Mouse (Mus musculus): Measurements from ENCODE around the gene Lrfn4. TPM values are rescaled to one million over a fixed set of nuclear protein-coding genes. Genes with fewer than 3 reads are reported as not detected.

Lrfn4 gene
- polyA plus RNA-seq, 1 experiment from 2014 or later: 0.28 TPM

DNA sequence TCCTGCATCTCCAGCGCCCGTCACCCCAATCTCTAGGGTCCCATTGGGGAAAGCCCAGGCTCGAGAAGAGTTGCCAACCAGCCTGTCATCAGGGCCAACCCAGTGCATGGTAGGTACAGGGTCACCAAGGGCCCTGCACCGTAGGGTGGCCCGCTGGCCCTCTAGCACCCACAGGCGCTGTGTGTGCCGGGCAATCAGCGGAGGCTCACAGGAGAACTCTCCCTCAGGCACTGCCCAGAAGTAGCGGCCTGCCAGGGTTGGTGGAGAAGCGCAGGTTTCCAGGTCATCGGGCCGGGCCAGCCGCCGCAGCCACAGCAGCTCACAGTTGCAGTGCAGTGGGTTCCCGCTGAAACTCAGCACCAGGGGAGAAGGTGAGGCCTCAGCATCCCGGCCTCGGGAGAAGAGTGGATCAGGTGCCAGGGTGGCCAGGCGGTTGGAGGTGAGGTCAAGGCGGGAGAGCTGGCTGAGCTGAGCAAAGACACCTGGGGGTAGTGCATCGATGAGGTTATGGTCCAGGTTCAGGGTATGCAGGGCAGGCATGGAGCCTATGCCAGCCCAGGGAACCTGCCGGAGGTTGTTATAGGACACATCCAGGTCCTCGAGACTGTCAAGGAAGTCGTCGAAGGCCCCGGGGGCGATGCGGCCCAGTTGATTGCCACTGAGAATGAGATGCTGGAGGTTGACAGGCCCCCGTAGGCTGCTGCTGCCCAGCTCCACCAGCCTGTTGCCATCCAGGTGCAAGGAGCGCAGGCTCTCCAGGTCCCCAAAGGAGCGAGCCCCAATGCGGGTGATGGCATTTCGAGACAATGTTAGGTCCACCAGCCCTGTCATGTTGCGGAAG lies 1.8 kb downstream of the Lrfn4 start:
- Histone ChIP-seq H3K27ac (ENCODE audit: low read length) (no peak overlapping the region), H3K9ac (ENCODE audit: low read depth, low read length) (no peak overlapping the region), H3K36me3 (ENCODE audit: control insufficient read depth, insufficient read depth) (no peaks in the 10 kb centered on the region; the same call in 1 of the 2 replicates), H3K4me3 (ENCODE audit: low read depth, low read length) (no peak overlapping the region), H3K4me1 (ENCODE audit: control insufficient read depth, low read depth, low read length) (peaks cover 19% of the 10 kb centered on the region), H3K27me3 (ENCODE audit: control insufficient read depth, insufficient read depth, low read depth, low read length) (peaks cover 12% of the 10 kb centered on the region), H3K4me2 (ENCODE audit: low read depth, low read length) (no peak overlapping the region), H3K9me3 (replicated peaks; ENCODE audit: control insufficient read depth, low read length) (no peaks in the 10 kb centered on the region)
- ATAC-seq (ENCODE audit: low read depth): no peak
- 88% methylated on average over 33 of the region's 33 CpGs for WGBS (ENCODE audit: insufficient replicate concordance)

DNA sequence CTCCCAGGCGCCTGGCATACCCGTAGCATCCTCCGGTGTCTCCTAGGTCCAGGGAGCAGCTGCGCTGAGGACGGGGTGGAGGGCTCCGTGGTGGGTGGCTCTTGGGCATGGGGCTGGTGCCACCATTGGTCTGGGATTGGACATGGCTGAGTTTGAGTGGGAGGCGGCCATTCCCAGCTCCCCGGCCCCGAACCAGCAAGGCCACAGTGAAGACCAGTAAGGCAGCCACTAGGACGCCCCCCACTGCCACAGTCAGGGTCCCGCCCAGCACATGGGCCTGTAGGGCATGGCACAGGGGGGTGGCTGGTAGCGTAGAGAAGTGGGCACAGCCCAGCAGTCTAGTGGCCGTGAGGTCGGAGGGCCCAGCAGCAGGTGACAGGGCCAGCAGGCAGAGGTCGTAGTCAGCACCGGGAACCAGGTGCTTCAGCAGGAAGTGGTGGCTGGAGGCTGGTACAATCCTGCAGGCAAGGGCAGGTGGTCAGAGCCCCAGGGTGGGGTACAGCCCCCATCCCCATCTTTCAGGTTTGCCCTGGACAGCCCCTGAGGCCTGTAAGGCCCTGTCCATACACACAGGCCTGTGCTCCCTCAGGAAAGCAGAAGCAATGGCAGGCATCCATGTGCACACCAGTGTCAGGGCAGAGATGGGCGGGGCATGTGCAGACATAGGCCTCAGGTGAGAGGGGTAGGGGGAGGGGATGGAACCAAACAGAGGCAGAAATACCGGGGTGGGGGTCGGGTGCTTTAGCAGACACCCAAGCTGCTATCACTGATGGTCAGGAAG lies 3.1 kb downstream of the Lrfn4 start:
- H3K27ac ChIP-seq (ENCODE audit: low read length): no peak overlapping the region
- peaks cover 19% of the 10 kb centered on the region for H3K4me1 ChIP-seq (ENCODE audit: control insufficient read depth, low read depth, low read length)
- peaks cover 12% of the 10 kb centered on the region for H3K27me3 ChIP-seq (ENCODE audit: control insufficient read depth, insufficient read depth, low read depth, low read length)
- 81% methylated on average over 19 of the region's 19 CpGs for WGBS (ENCODE audit: insufficient replicate concordance)
- no peak for ATAC-seq (ENCODE audit: low read depth)
- H3K9ac ChIP-seq (ENCODE audit: low read depth, low read length): no peak overlapping the region
- no peak overlapping the region for H3K4me3 ChIP-seq (ENCODE audit: low read depth, low read length)
- H3K9me3 ChIP-seq (replicated peaks; ENCODE audit: control insufficient read depth, low read length): no peaks in the 10 kb centered on the region
- no peaks in the 10 kb centered on the region for H3K36me3 ChIP-seq (ENCODE audit: control insufficient read depth, insufficient read depth)
- H3K4me2 ChIP-seq (ENCODE audit: low read depth, low read length): no peak overlapping the region

DNA sequence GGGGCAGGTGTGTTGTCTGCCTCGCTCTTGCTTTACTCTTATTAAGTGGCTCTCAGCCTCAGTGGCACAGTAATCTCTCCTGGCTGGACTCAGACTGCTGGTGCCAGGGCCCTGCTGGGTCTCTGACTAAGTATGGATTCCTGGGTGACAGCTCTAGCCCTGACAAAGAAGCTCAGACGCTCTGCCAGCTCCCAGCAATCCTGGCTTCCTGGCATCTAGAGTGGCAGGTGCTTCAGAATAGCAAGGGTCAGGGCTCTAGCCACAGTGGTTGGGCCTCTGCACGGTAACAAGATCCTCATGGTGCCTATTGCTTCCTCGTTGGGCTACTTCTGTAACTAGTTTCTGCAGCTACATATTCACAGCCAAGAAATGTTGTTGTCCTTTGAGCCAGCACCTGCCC lies 5.4 kb downstream of the Lrfn4 start:
- Histone ChIP-seq H3K4me1 (ENCODE audit: control insufficient read depth, low read depth, low read length) (peaks cover 8% of the 10 kb centered on the region), H3K27me3 (ENCODE audit: control insufficient read depth, insufficient read depth, low read depth, low read length) (peaks cover 7% of the 10 kb centered on the region), H3K4me3 (ENCODE audit: low read depth, low read length) (no peak overlapping the region), H3K36me3 (ENCODE audit: control insufficient read depth, insufficient read depth) (no peaks in the 10 kb centered on the region), H3K9ac (ENCODE audit: low read depth, low read length) (no peak overlapping the region), H3K9me3 (replicated peaks; ENCODE audit: control insufficient read depth, low read length) (no peaks in the 10 kb centered on the region), H3K27ac (ENCODE audit: low read length) (no peak overlapping the region), H3K4me2 (ENCODE audit: low read depth, low read length) (no peak overlapping the region)
- ATAC-seq (ENCODE audit: low read depth): no peak
- 57% methylated on average over 4 of the region's 4 CpGs for WGBS (ENCODE audit: insufficient replicate concordance)

DNA sequence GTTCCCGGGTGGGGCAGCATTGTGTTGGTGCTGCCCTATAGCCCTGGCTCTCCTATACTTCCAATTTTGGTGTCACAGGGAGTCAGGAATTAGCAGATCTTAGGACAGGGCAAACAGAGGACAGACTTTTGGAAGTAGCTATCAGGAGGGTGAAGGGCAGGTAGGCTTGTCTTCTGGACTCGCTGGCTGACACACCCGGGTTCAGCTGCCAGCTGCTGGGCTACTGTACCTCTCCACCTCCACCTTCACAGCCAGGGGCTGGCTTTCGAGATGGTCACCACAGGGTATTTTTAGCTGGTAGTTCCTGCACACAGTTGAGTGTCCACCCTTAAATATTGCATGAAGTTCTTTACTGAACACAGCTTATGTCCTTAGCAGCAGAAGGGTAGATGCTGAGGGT lies 7.0 kb downstream of the Lrfn4 start:
- H3K9me3 ChIP-seq (replicated peaks; ENCODE audit: control insufficient read depth, low read length): no peaks in the 10 kb centered on the region
- H3K27ac ChIP-seq (ENCODE audit: low read length): no peak overlapping the region
- no peak for ATAC-seq (ENCODE audit: low read depth)
- peaks cover 13% of the 10 kb centered on the region for H3K4me1 ChIP-seq (ENCODE audit: control insufficient read depth, low read depth, low read length)
- no peaks in the 10 kb centered on the region for H3K27me3 ChIP-seq (ENCODE audit: control insufficient read depth, insufficient read depth, low read depth, low read length)
- H3K4me2 ChIP-seq (ENCODE audit: low read depth, low read length): no peak overlapping the region
- H3K36me3 ChIP-seq (ENCODE audit: control insufficient read depth, insufficient read depth): no peaks in the 10 kb centered on the region
- no peak overlapping the region for H3K4me3 ChIP-seq (ENCODE audit: low read depth, low read length)
- H3K9ac ChIP-seq (ENCODE audit: low read depth, low read length): no peak overlapping the region
- 69% methylated on average over 4 of the region's 4 CpGs for WGBS (ENCODE audit: insufficient replicate concordance)

DNA sequence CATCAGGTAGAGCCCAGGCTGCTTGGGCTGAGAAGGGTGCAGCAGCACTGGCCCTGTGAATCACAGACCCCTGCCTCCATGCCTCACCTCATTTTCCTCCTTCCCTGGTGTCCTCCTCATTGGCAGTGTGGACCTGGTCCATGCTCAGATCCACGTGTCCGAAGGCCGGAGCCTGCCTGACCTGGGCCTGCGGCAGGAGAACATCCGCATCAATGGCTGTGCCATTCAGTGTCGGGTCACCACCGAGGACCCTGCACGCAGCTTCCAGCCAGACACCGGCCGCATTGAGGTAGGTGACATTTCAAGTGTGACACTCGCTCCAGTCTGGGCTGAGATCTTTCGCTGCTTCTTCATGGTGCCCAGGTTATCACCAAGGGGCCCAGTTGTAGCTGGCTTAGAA lies 8.1 kb downstream of the Lrfn4 start:
- 79% methylated on average over 12 of the region's 12 CpGs for WGBS (ENCODE audit: insufficient replicate concordance)

DNA sequence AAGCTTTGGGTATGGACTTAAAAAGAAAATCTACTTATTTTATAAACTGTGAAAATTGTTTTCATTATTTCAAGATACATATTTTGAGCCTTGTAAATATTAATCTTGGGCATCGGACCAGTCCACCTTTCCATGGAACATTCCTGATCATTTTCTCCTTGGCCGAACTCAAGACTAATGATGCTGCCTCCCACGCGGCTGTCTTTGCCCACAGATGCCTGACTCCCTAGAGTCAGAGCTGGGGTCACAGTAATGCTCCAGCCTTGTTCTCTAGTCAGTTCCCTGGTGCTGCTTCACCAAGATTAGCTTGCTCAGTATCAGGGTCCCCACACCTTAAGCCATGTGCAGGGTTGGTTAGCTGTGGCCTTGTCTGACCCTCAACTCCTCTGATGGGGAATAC lies 9.8 kb downstream of the Lrfn4 start:
- Histone ChIP-seq H3K27ac (ENCODE audit: low read length) (no peak overlapping the region), H3K4me2 (ENCODE audit: low read depth, low read length) (no peak overlapping the region), H3K27me3 (ENCODE audit: control insufficient read depth, insufficient read depth, low read depth, low read length) (no peaks in the 10 kb centered on the region), H3K36me3 (ENCODE audit: control insufficient read depth, insufficient read depth) (0 out of 2 replicates have a peak, but pooled peaks cover 2% of the 10 kb centered on the region), H3K9me3 (replicated peaks; ENCODE audit: control insufficient read depth, low read length) (no peaks in the 10 kb centered on the region), H3K4me1 (ENCODE audit: control insufficient read depth, low read depth, low read length) (peaks cover 13% of the 10 kb centered on the region), H3K4me3 (ENCODE audit: low read depth, low read length) (no peak overlapping the region), H3K9ac (ENCODE audit: low read depth, low read length) (no peak overlapping the region)
- ATAC-seq (ENCODE audit: low read depth): no peak
- WGBS (ENCODE audit: insufficient replicate concordance): 85% methylated on average over 4 of the region's 4 CpGs

More for the DNA sequence above, 8.1 kb downstream of the Lrfn4 start:
- Histone ChIP-seq H3K36me3 (ENCODE audit: control insufficient read depth, insufficient read depth) (no peaks in the 10 kb centered on the region), H3K27ac (ENCODE audit: low read length) (no peak overlapping the region), H3K4me1 (ENCODE audit: control insufficient read depth, low read depth, low read length) (peaks cover 13% of the 10 kb centered on the region), H3K4me2 (ENCODE audit: low read depth, low read length) (no peak overlapping the region), H3K27me3 (ENCODE audit: control insufficient read depth, insufficient read depth, low read depth, low read length) (no peaks in the 10 kb centered on the region), H3K4me3 (ENCODE audit: low read depth, low read length) (no peak overlapping the region), H3K9me3 (replicated peaks; ENCODE audit: control insufficient read depth, low read length) (no peaks in the 10 kb centered on the region), H3K9ac (ENCODE audit: low read depth, low read length) (no peak overlapping the region)
- no peak for ATAC-seq (ENCODE audit: low read depth)

DNA sequence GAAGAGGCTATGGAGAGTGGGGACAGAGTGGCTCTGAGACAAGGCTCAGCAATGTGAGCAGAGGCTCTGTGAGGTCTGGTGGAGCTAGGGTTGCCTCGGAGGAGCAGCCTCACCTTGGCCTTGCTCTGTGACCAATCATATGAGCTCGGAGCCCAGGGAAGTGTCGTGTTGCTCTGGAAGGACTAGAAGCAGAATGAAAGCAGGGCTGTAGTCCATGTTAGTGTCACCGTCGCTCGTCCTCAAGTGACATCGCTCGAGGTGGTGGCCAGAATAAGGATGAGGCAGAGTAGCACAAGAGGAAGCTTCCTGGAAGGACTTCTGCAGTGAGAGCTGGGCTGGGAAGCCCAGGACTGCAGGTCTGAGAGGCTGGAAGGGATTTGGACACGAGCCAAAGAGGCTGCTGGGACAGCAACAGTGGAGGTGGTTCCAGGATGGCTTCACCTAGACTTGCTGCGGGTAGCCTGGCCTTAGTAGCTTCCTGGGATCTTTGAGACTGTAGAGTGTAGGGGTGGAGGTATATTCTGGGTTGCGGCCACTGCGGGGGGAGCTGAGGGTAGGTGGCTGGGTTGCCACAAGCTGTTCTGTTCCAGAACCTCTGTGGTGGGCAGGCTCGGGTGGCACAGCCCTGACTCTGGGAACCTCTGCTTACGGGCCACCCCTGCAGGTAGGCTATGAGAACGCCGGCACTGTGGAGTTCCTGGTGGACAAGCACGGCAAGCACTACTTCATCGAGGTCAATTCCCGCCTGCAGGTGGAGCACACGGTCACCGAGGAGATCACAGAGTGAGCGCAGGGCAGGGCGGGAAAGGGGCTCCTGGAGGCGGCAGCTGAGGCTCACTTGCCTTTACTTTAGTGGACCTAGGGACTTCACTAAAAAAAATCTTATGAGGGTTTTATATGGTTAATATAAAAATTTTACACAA lies 11.4 kb downstream of the Lrfn4 start:
- ATAC-seq (ENCODE audit: low read depth): peak; percentile 53
- Histone ChIP-seq H3K4me3 (ENCODE audit: low read depth, low read length) (no peak overlapping the region), H3K9ac (ENCODE audit: low read depth, low read length) (peak overlapping the region; percentile 20; the same call in 1 of the 2 replicates), H3K36me3 (ENCODE audit: control insufficient read depth, insufficient read depth) (0 out of 2 replicates have a peak, but pooled peaks cover 2% of the 10 kb centered on the region), H3K27ac (ENCODE audit: low read length) (no peak overlapping the region), H3K4me2 (ENCODE audit: low read depth, low read length) (no peak overlapping the region), H3K27me3 (ENCODE audit: control insufficient read depth, insufficient read depth, low read depth, low read length) (no peaks in the 10 kb centered on the region), H3K4me1 (ENCODE audit: control insufficient read depth, low read depth, low read length) (peaks cover 13% of the 10 kb centered on the region), H3K9me3 (replicated peaks; ENCODE audit: control insufficient read depth, low read length) (no peaks in the 10 kb centered on the region)
- WGBS (ENCODE audit: insufficient replicate concordance): 41% methylated on average over 24 of the region's 24 CpGs

DNA sequence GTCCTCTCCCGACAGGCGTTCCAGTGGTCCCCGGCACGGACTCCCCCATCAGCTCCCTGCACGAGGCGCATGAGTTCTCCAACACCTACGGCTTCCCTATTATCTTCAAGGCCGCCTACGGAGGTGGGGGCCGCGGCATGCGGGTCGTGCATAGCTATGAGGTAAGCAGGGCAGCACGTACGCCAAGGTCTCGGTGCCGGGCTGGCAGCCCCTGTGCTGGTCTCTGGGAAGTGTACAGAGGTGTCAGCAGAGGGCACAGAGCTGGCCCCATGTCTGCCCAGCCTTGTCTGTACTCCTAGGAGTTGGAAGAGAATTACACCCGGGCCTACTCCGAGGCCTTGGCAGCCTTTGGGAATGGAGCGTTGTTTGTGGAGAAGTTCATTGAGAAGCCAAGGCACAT lies 13.0 kb downstream of the Lrfn4 start:
- H3K9ac ChIP-seq (ENCODE audit: low read depth, low read length): no peak overlapping the region
- H3K4me2 ChIP-seq (ENCODE audit: low read depth, low read length): no peak overlapping the region
- H3K27ac ChIP-seq (ENCODE audit: low read length): no peak overlapping the region
- WGBS (ENCODE audit: insufficient replicate concordance): 84% methylated on average over 20 of the region's 20 CpGs
- H3K4me3 ChIP-seq (ENCODE audit: low read depth, low read length): no peak overlapping the region
- no peaks in the 10 kb centered on the region for H3K9me3 ChIP-seq (replicated peaks; ENCODE audit: control insufficient read depth, low read length)
- no peaks in the 10 kb centered on the region for H3K27me3 ChIP-seq (ENCODE audit: control insufficient read depth, insufficient read depth, low read depth, low read length)
- H3K36me3 ChIP-seq (ENCODE audit: control insufficient read depth, insufficient read depth): 0 out of 2 replicates have a peak, but pooled peaks cover 2% of the 10 kb centered on the region
- no peak for ATAC-seq (ENCODE audit: low read depth)
- H3K4me1 ChIP-seq (ENCODE audit: control insufficient read depth, low read depth, low read length): peaks cover 13% of the 10 kb centered on the region
